Mouse (Mus musculus) intestine, embryonic 14.5 days (tissue): ENCODE measurements at regions not wholly inside any gene's neighbourhood (a gene's known extent, or its start where the extent isn't known, plus 50 kb on each side); places are given as distances from the start of the nearest gene placed in this dataset.

Source experiments
- ATAC-seq: fragments of 200-750 bp; cut with Nextera tagmentation; replicated peaks from 2 replicates; pipeline ENCODE4 v1.8.0; 2017; ENCODE audit warnings: low read depth, moderate number of reproducible peaks, moderate TSS enrichment, moderate library complexity; ENCODE audit not compliant: low FRiP score, low TSS enrichment
- DNase-seq: peaks from one replicate; pipeline ENCODE4 v3.0.0-alpha.2; 2018; ENCODE audit warnings: low spot score
- H3K27ac ChIP-seq: fragments of 300-500 bp; sonication (generic); 2 replicates; pipeline ENCODE4 v1.5.1; 2014; ENCODE audit warnings: low read depth, mild to moderate bottlenecking, control low read depth
- H3K27me3 ChIP-seq: fragments of 300-500 bp; sonication (generic); replicated peaks from 2 replicates; pipeline ENCODE4 v1.6.1; 2014; ENCODE audit warnings: low read length, control low read depth; ENCODE audit not compliant: control insufficient read depth, insufficient read depth
- H3K36me3 ChIP-seq: fragments of 300-500 bp; sonication (generic); 2 replicates; pipeline ENCODE4 v1.6.1; 2014; ENCODE audit warnings: low read length, control low read depth; ENCODE audit not compliant: control insufficient read depth, insufficient read depth
- H3K4me1 ChIP-seq: fragments of 300-500 bp; sonication (generic); replicated peaks from 2 replicates; pipeline ENCODE4 v1.6.1; 2014; ENCODE audit warnings: low read length, control low read depth, mixed read lengths; ENCODE audit not compliant: control insufficient read depth, insufficient read depth
- H3K4me2 ChIP-seq: fragments of 300-500 bp; sonication (generic); 2 replicates; pipeline ENCODE4 v1.6.1; 2014; ENCODE audit warnings: low read length
- H3K4me3 ChIP-seq: fragments of 300-500 bp; sonication (generic); 2 replicates; pipeline ENCODE4 v1.5.1; 2014; ENCODE audit warnings: low read depth, low read length, control low read depth, mixed read lengths
- H3K9ac ChIP-seq: fragments of 300-500 bp; sonication (generic); 2 replicates; pipeline ENCODE4 v1.6.1; 2014; ENCODE audit warnings: mild to moderate bottlenecking, low read length
- H3K9me3 ChIP-seq: fragments of 300-500 bp; sonication (generic); 2 replicates; pipeline ENCODE4 v1.6.1; 2016; ENCODE audit warnings: low read length, control low read depth; ENCODE audit not compliant: control insufficient read depth
- WGBS: fragments of 180-500 bp; shearing (Covaris S2); extraction: QIAGEN DNeasy Blood & Tissue Kit; methylation state at CpG from one replicate; pipeline ENCODE4 v1.1.7; 2014; 5-methylcytosine and 5-hydroxymethylcytosine counted together

- Histone ChIP-seq H3K4me2 (no peak overlapping the region), H3K27ac (no peak overlapping the region), H3K4me1 (no peaks in the 10 kb centered on the region), H3K27me3 (no peaks in the 10 kb centered on the region), H3K4me3 (no peak overlapping the region), H3K9me3 (no peaks in the 10 kb centered on the region), H3K36me3 (no peaks in the 10 kb centered on the region), H3K9ac (no peak overlapping the region)
- no peak for DNase-seq
- 41% methylated on average over 5 of the region's 5 CpGs for WGBS
- ATAC-seq, result no peak
These were observed 294.7 kb downstream of the Foxo1 start for GRCm38 (mm10) chr3:52562816-52563215.

- ATAC-seq, result no peak
- no peaks in the 10 kb centered on the region for H3K9me3 ChIP-seq
- H3K27ac ChIP-seq, result no peak overlapping the region
- no peak overlapping the region for H3K4me2 ChIP-seq
- H3K4me1 ChIP-seq, result no peaks in the 10 kb centered on the region
- peak; percentile 43 for DNase-seq
- H3K9ac ChIP-seq, result no peak overlapping the region
- no peak overlapping the region for H3K4me3 ChIP-seq
- no peaks in the 10 kb centered on the region for H3K27me3 ChIP-seq
- WGBS, result 80% methylated on average over 10 of the region's 10 CpGs
- H3K36me3 ChIP-seq, result no peaks in the 10 kb centered on the region
These were observed 291.3 kb downstream of the Foxo1 start for GRCm38 (mm10) chr3:52559481-52559880.

GRCm38 (mm10) chr3:52558765-52559164, 290.6 kb downstream of the Foxo1 start:
- WGBS, result 89% methylated on average over 6 of the region's 6 CpGs
- Histone ChIP-seq H3K36me3 (no peaks in the 10 kb centered on the region), H3K4me1 (no peaks in the 10 kb centered on the region), H3K9ac (no peak overlapping the region), H3K4me3 (no peak overlapping the region), H3K4me2 (no peak overlapping the region), H3K27ac (no peak overlapping the region), H3K9me3 (no peaks in the 10 kb centered on the region), H3K27me3 (no peaks in the 10 kb centered on the region)
- DNase-seq (peak; percentile 29), ATAC-seq (no peak)

GRCm38 (mm10) chr3:52557296-52557695, 289.2 kb downstream of the Foxo1 start:
- DNase-seq (peak; percentile 49), ATAC-seq (no peak)
- no peaks in the 10 kb centered on the region for H3K4me1 ChIP-seq
- no peak overlapping the region for H3K4me3 ChIP-seq
- H3K36me3 ChIP-seq, result no peaks in the 10 kb centered on the region
- H3K9ac ChIP-seq, result no peak overlapping the region
- no peak overlapping the region for H3K27ac ChIP-seq
- H3K4me2 ChIP-seq, result no peak overlapping the region
- no peaks in the 10 kb centered on the region for H3K9me3 ChIP-seq
- H3K27me3 ChIP-seq, result no peaks in the 10 kb centered on the region
- 82% methylated on average over 4 of the region's 4 CpGs for WGBS

- H3K27me3 ChIP-seq, result no peaks in the 10 kb centered on the region
- 77% methylated on average over 6 of the region's 6 CpGs for WGBS
- no peak overlapping the region for H3K4me3 ChIP-seq
- no peak overlapping the region for H3K27ac ChIP-seq
- no peak for DNase-seq
- no peak overlapping the region for H3K4me2 ChIP-seq
- H3K4me1 ChIP-seq, result no peaks in the 10 kb centered on the region
- ATAC-seq, result no peak
- H3K9ac ChIP-seq, result no peak overlapping the region
- no peaks in the 10 kb centered on the region for H3K9me3 ChIP-seq
- H3K36me3 ChIP-seq, result no peaks in the 10 kb centered on the region
These were observed 286.9 kb downstream of the Foxo1 start for GRCm38 (mm10) chr3:52555038-52555437.

- H3K27me3 ChIP-seq, result no peaks in the 10 kb centered on the region
- WGBS, result 87% methylated on average over 1 of the region's 1 CpGs
- no peak overlapping the region for H3K27ac ChIP-seq
- ATAC-seq, result no peak
- no peak overlapping the region for H3K4me3 ChIP-seq
- no peak overlapping the region for H3K4me2 ChIP-seq
- no peaks in the 10 kb centered on the region for H3K36me3 ChIP-seq
- H3K9ac ChIP-seq, result no peak overlapping the region
- no peak for DNase-seq
- H3K4me1 ChIP-seq, result no peaks in the 10 kb centered on the region
- H3K9me3 ChIP-seq, result no peaks in the 10 kb centered on the region
These were observed 286.4 kb downstream of the Foxo1 start for GRCm38 (mm10) chr3:52554490-52554889.

GRCm38 (mm10) chr3:52548201-52548893, 280.2 kb downstream of the Foxo1 start:
- no peaks in the 10 kb centered on the region for H3K36me3 ChIP-seq
- no peak overlapping the region for H3K4me2 ChIP-seq
- no peak overlapping the region for H3K27ac ChIP-seq
- 82% methylated on average over 6 of the region's 6 CpGs for WGBS
- H3K9ac ChIP-seq, result no peak overlapping the region
- no peak for DNase-seq
- H3K4me3 ChIP-seq, result no peak overlapping the region
- ATAC-seq, result no peak
- no peaks in the 10 kb centered on the region for H3K4me1 ChIP-seq
- no peaks in the 10 kb centered on the region for H3K27me3 ChIP-seq
- no peaks in the 10 kb centered on the region for H3K9me3 ChIP-seq

- H3K9ac ChIP-seq, result no peak overlapping the region
- H3K4me2 ChIP-seq, result no peak overlapping the region
- H3K36me3 ChIP-seq, result no peaks in the 10 kb centered on the region
- no peak overlapping the region for H3K27ac ChIP-seq
- DNase-seq (no peak), ATAC-seq (no peak)
- no peaks in the 10 kb centered on the region for H3K9me3 ChIP-seq
- H3K4me1 ChIP-seq, result 0 out of 2 replicates have a peak, but pooled peaks cover under 1% of the 10 kb centered on the region
- no peak overlapping the region for H3K4me3 ChIP-seq
- no peaks in the 10 kb centered on the region for H3K27me3 ChIP-seq
- WGBS, result 86% methylated on average over 5 of the region's 5 CpGs
These were observed 277.9 kb downstream of the Foxo1 start for GRCm38 (mm10) chr3:52546035-52546434.

GRCm38 (mm10) chr3:52543006-52543405, 274.9 kb downstream of the Foxo1 start:
- no peaks in the 10 kb centered on the region for H3K27me3 ChIP-seq
- peaks cover 10% of the 10 kb centered on the region for H3K4me1 ChIP-seq
- no peak overlapping the region for H3K4me3 ChIP-seq
- no peaks in the 10 kb centered on the region for H3K36me3 ChIP-seq
- H3K27ac ChIP-seq, result no peak overlapping the region
- WGBS, result 66% methylated on average over 6 of the region's 6 CpGs
- no peak overlapping the region for H3K4me2 ChIP-seq
- ATAC-seq (no peak), DNase-seq (no peak)
- no peaks in the 10 kb centered on the region for H3K9me3 ChIP-seq
- no peak overlapping the region for H3K9ac ChIP-seq
